Mouse (Mus musculus) C3H10T1/2 (cell line): ENCODE data around the gene Foxe3. TPM values are rescaled to one million over a fixed set of nuclear protein-coding genes. Genes with fewer than 3 reads are reported as not detected.

Source experiments
- polyA plus RNA-seq, 2 experiments: library from polyadenylated mRNA; unstranded; fragments of >200 nt; fragmentation: generic; extraction: Trizol; gene quantifications; one replicate each; pipeline ENCODE4 v1.2.1; 2012; ENCODE audit warnings: missing spikeins in 2 of 2

Foxe3 gene
- polyA plus RNA-seq, result not detected

DNA sequence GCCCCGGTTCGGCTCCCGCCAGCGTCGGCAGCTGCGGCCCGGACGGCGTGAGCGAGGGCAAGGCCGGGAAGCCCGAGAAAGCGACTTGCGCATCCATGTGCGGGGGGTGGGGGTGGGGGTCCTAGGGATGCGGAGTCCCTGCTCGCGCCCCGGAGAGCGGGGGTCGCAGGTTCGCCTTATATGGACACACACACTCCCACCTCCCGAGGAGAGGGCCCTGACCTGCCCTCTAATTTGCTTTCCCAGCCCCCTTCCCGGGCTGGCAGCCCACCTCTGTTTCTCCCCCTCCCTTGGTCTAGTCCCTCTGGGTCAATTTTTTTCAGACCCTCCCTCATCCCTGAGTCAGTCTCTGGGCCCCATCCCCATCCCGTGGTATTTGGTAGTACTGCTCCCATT lies at the start of gene Foxe3:
Foxe3 (minus strand) TSS at position 97 of the 396 bp plus-strand sequence.

DNA sequence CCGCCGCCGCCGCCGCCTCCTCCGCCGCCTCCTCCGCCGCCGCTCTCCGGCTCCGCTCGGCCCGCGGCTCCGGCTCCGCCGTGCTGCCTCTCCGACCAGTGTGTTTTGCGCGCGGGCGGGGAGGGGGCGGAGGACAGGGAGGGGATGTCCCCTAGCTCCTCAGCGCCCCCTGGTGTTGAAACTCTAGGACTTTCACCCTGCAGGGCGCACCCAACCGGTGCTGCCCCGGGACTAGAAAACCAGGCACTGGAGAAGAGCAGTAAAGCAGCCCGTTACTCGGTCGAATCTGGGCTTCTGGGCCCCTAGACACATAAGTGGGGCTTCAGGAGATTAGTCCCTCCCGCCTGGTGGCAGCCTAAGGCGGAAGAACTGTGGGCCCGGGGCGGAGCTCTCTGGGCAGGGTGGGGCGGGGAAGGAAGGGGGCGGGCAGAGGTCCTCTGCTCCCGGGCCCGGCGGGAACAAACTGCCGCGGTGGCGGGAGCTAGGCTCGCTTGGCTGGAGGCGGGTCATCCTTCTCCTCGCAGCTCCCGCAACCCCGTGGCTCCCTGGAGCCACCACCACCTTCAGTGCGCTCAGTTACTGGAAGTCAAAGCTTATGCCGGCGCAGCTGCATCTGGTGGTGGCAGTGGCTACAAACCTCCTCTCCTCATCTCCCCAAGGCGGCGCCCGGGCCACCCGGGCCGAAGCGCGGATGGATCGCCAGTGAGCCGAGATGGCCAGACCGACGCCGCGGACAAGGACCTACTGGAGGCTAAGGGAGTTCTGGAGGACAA lies 16.8 kb downstream of the Foxe3 start, which contains the start of gene Foxd2:
Foxd2 (minus strand) TSS at position 45 of the 773 bp plus-strand sequence.

Other genes starting within 250 kb of the Foxe3 start
- not detected for gene Gm12830, start 104.3 kb downstream of the Foxe3 start, polyA plus RNA-seq
- 1 to 10 TPM in 1 of 2 experiments, under 1 TPM in 1; 0.54 to 1.7 TPM for gene Foxd2, start 17.1 kb downstream of the Foxe3 start, polyA plus RNA-seq
- 10 to 100 TPM in 1 of 2 experiments, 1 to 10 TPM in 1; 2.9 to 10.0 TPM for gene Cmpk1, start 61.2 kb upstream of the Foxe3 start, polyA plus RNA-seq
- 1 to 10 TPM in 1 of 2 experiments, under 1 TPM in 1; 0.14 to 1.3 TPM for gene Stil, start 74.1 kb upstream of the Foxe3 start, polyA plus RNA-seq
- gene Tal1, start 130.4 kb upstream of the Foxe3 start, polyA plus RNA-seq, result under 1 TPM; 0.01 to 0.02 TPM
- gene Pdzk1ip1, start 162.7 kb upstream of the Foxe3 start, polyA plus RNA-seq, result 1 to 10 TPM in 1 of 2 experiments, under 1 TPM in 1; 0.18 to 4.6 TPM
- not detected for gene Cyp4x1, start 208.3 kb upstream of the Foxe3 start, polyA plus RNA-seq